Mouse (Mus musculus) forebrain, postnatal 0 days (tissue): ENCODE results near the gene Pde5a. TPM values are rescaled to one million over a fixed set of nuclear protein-coding genes. Genes with fewer than 3 reads are reported as not detected.

Experiments
- ATAC-seq: fragments of 200-750 bp; cut with Nextera tagmentation; 2 replicates; pipeline ENCODE4 v1.8.0; 2017; ENCODE audit warnings: mild to moderate bottlenecking, moderate library complexity
- DNase-seq: peaks from one replicate; pipeline ENCODE4 v3.0.0-alpha.2; 2015
- H3K27ac ChIP-seq: fragments of 300-500 bp; sonication (generic); 2 replicates; pipeline ENCODE4 v1.5.1; 2014; ENCODE audit warnings: low read depth, mild to moderate bottlenecking, antibody characterized with exemption, low read length, moderate library complexity, mixed read lengths
- H3K27me3 ChIP-seq: fragments of 300-500 bp; sonication (generic); 2 replicates; pipeline ENCODE4 v1.6.1; 2014; ENCODE audit warnings: mild to moderate bottlenecking, low read length, mixed read lengths; ENCODE audit not compliant: insufficient read depth
- H3K36me3 ChIP-seq: fragments of 300-500 bp; sonication (generic); 2 replicates; pipeline ENCODE4 v1.6.1; 2014; ENCODE audit warnings: mild to moderate bottlenecking, moderate library complexity; ENCODE audit not compliant: insufficient read depth
- H3K4me1 ChIP-seq: fragments of 300-500 bp; sonication (generic); 2 replicates; pipeline ENCODE4 v1.6.1; 2014; ENCODE audit warnings: antibody characterized with exemption; ENCODE audit not compliant: insufficient read depth
- H3K4me2 ChIP-seq: fragments of 300-500 bp; sonication (generic); 2 replicates; pipeline ENCODE4 v1.6.1; 2014; ENCODE audit warnings: low read depth, mild to moderate bottlenecking, moderate library complexity
- H3K4me3 ChIP-seq: fragments of 300-500 bp; sonication (generic); 2 replicates; pipeline ENCODE4 v1.5.1; 2014; ENCODE audit warnings: low read depth, low read length, mixed read lengths
- H3K9ac ChIP-seq: fragments of 300-500 bp; sonication (generic); 2 replicates; pipeline ENCODE4 v1.6.1; 2014; ENCODE audit warnings: mild to moderate bottlenecking
- H3K9me3 ChIP-seq: fragments of 300-500 bp; sonication (generic); 2 replicates; pipeline ENCODE4 v1.6.1; 2016; ENCODE audit warnings: low read length
- CTCF ChIP-seq: sonication (generic); IDR thresholded peaks from 2 replicates; pipeline ENCODE4 v1.5.1; 2016; ENCODE audit warnings: antibody characterized with exemption, control low read depth, low read depth
- WGBS: fragments of 180-500 bp; shearing (Covaris S2); extraction: QIAGEN DNeasy Blood & Tissue Kit; methylation state at CpG from one replicate; pipeline ENCODE4 v1.1.7; 2014; 5-methylcytosine and 5-hydroxymethylcytosine counted together
- polyA plus RNA-seq: library from polyadenylated mRNA; unstranded; fragments of >200 nt; fragmentation: Nextera tagmentation; extraction: Ambion mirVana; gene quantifications from 2 replicates; pipeline ENCODE4 v1.2.1, GENCODE M21; 2015
- total RNA-seq: library from RNA; depleted of rRNA; stranded (reverse); fragments of >200 nt; gene quantifications from 2 replicates; pipeline ENCODE4 v1.2.3, GENCODE M21; 2014

Gene Pde5a
- total and polyA plus RNA-seq, 2 experiments from 2014 or later = 1.4 to 8.7 TPM

DNA sequence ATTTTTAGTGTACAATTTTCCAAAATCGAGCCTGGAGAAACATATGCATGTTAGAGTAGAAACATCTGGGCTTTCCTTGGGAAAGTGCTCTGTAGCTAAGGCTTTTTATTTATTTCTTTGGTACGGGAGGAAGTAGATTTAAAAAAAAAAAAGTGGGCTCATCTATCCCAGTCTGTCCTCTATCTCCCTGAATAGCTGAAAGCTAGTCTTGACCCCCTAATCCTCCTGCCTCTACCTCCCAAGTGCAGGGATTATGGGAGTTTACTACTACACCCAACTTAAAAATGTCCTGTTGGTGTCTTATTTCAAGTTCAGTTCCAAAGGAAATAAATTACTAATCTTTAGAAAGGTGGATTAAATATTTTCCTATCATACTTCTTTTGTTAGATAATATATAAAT is 108.9 kb downstream of the Pde5a start:
- 65% methylated on average over 2 of the region's 2 CpGs for WGBS
- no peaks in the 10 kb centered on the region for H3K36me3 ChIP-seq
- no peak for TF ChIP-seq CTCF
- H3K4me2 ChIP-seq = no peak overlapping the region
- no peak overlapping the region for H3K27ac ChIP-seq
- ATAC-seq = no peak
- H3K4me1 ChIP-seq = no peaks in the 10 kb centered on the region
- no peaks in the 10 kb centered on the region for H3K9me3 ChIP-seq
- H3K9ac ChIP-seq = no peak overlapping the region
- no peak overlapping the region for H3K4me3 ChIP-seq
- DNase-seq = no peak
- no peaks in the 10 kb centered on the region for H3K27me3 ChIP-seq

DNA sequence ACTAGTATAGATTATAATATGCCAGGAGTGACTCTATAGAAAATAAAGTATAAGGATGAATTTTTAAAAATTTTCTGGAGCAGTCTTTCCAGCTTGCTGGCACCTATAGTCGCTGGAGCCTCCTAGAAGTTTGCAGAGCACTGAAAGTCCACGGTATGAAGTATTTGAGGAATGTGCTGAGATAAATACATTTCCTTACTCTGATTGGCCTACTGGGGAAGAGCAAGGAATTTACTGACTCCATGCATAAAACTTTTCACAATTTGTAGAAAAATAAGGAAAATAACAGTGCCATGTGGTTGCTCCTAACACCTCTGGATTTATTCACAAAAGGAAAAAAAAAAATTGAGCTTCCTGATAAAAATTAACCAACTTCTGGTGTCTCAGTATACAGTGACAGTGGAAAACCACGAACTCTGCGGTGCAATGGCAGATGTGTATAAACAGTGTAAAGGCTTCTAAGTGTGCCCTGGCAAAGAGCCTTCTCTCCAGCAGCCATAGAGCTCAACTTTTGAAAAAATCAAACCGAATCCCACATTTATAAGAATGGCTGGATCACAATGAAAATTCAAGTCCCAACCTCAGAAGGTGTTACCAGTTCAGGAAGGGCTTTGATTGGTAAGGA is 119.8 kb downstream of the Pde5a start:
- H3K4me2 ChIP-seq = no peak overlapping the region
- peaks cover 6% of the 10 kb centered on the region; the same call in 1 of the 2 replicates for H3K36me3 ChIP-seq
- no peaks in the 10 kb centered on the region for H3K4me1 ChIP-seq
- TF ChIP-seq CTCF = no peak
- no peak overlapping the region for H3K27ac ChIP-seq
- H3K9me3 ChIP-seq = peaks cover 8% of the 10 kb centered on the region; the same call in 1 of the 2 replicates
- no peak overlapping the region for H3K4me3 ChIP-seq
- no peak overlapping the region for H3K9ac ChIP-seq
- no peaks in the 10 kb centered on the region for H3K27me3 ChIP-seq
- DNase-seq (no peak), ATAC-seq (no peak)
- WGBS = 86% methylated on average over 5 of the region's 5 CpGs

DNA sequence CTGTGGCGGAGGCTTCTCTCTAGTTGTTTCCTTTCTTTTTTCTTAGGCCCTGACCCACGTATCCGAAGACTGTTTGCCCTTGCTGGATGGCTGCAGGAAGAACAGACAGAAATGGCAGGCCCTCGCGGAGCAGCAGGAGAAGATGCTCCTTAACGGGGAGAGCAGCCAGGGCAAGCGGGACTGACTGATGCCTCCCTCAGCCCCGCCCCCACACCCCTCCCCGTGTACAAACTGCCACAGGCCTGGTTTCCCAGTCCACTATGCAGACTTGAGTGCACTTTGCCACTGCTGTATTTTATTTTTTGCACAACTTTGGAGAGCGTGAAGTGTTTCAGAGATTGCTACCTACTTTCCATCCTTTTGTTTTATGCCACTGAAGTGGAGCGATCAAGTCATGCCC is 126.4 kb downstream of the Pde5a start:
- Histone ChIP-seq H3K4me1 (no peaks in the 10 kb centered on the region), H3K4me3 (no peak overlapping the region), H3K27me3 (no peaks in the 10 kb centered on the region), H3K27ac (no peak overlapping the region), H3K9ac (no peak overlapping the region), H3K4me2 (no peak overlapping the region), H3K36me3 (no peaks in the 10 kb centered on the region), H3K9me3 (no peaks in the 10 kb centered on the region)
- DNase-seq (no peak), ATAC-seq (no peak)
- TF ChIP-seq CTCF = no peak
- 51% methylated on average over 11 of the region's 11 CpGs for WGBS

DNA sequence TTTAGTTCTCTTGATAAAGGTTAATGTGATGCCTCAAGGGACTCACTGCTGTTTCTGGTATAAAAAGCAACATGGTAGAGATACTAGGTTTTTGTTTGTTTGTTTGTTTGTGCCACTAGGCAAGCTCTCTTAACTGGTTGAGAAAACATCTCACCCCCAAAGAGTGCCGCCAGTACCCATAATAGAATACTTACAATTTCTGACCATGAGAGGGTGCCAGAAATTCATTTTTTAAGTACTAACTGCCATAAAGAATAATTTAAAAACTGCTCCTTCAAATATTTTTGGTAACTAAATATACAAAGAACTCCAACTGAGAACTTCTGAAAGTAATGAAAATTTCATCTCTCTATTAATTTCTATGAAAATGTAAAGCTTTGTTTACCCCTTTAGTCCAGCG is 131.1 kb downstream of the Pde5a start:
- no peak overlapping the region for H3K4me3 ChIP-seq
- no peaks in the 10 kb centered on the region for H3K9me3 ChIP-seq
- ATAC-seq (no peak), DNase-seq (peak; percentile 9)
- H3K27me3 ChIP-seq = no peaks in the 10 kb centered on the region
- no peaks in the 10 kb centered on the region for H3K4me1 ChIP-seq
- no peak overlapping the region for H3K4me2 ChIP-seq
- WGBS = 78% methylated on average over 2 of the region's 2 CpGs
- H3K9ac ChIP-seq = no peak overlapping the region
- no peaks in the 10 kb centered on the region for H3K36me3 ChIP-seq
- no peak overlapping the region for H3K27ac ChIP-seq
- TF ChIP-seq CTCF = no peak

DNA sequence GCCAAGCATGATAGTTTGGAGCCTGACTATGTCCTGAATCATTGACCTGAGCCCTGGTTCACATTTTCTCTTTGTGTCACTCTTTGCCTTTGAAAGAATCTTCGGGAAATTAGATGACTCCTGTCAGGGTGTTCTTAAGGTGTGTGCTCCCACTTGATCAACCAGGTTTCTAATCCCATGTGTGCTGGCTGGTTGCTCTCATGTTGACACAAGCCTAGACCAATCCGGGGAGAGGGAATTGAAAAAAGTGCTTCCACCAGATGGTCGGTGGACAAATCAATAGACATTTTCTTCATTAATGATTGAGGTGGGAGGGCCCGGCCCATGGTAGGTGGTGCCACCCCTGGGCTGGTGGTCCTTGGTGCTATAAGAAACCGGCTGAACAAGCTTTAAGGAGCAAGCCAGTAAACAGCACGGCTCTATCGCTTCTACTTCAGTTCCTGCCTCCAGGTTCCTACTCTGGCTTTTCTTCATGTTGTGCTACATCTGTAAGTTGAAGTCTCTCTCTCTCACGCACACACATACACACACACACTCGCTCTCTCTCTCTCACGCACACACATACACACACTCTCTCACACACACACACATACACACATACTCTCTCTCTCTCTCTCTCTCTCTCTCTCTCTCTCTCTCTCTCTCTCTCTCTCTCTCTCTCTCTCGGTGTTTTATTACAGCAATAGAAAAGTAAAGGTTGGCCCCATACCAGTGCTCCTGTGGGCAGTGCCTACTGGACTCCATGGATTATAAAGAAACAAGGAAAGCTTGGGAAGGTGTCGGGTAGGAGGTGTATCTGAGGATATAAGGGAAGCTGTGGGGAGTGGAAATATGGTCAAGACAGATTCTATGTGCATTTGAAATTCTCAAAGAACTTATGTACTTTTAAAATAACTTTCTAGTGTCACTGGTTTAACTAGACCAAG is 132.1 kb downstream of the Pde5a start:
- Histone ChIP-seq H3K9ac (no peak overlapping the region), H3K4me1 (no peaks in the 10 kb centered on the region), H3K36me3 (no peaks in the 10 kb centered on the region), H3K27me3 (no peaks in the 10 kb centered on the region), H3K9me3 (no peaks in the 10 kb centered on the region), H3K27ac (no peak overlapping the region), H3K4me3 (no peak overlapping the region), H3K4me2 (no peak overlapping the region)
- 88% methylated on average over 12 of the region's 12 CpGs for WGBS
- ATAC-seq = no peak
- DNase-seq = no peak
- no peak for TF ChIP-seq CTCF

DNA sequence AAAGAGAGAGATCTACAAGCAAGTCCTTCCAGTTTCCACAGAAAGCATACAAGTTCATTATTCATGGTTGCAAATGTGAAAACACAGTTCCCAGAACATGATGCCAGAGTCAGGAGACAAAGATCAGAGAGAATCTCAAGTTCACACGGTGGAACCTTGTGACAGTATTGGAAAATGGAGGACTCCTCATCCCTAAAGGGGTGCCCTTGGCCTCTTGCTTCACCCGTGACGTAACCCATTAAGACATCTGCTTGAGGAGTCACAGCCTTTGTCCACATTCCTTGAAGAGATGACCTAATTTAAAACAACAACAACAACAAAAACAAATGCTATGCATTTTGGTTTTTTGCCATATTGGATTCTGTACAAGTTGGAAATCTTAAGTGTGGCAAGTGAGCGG is 136.3 kb downstream of the Pde5a start:
- H3K27me3 ChIP-seq = no peaks in the 10 kb centered on the region
- H3K4me3 ChIP-seq = no peak overlapping the region
- no peak overlapping the region for H3K4me2 ChIP-seq
- H3K9me3 ChIP-seq = no peaks in the 10 kb centered on the region
- H3K9ac ChIP-seq = no peak overlapping the region
- DNase-seq (no peak), ATAC-seq (no peak)
- no peak overlapping the region for H3K27ac ChIP-seq
- WGBS = 76% methylated on average over 4 of the region's 4 CpGs
- no peaks in the 10 kb centered on the region for H3K36me3 ChIP-seq
- H3K4me1 ChIP-seq = no peaks in the 10 kb centered on the region
- TF ChIP-seq CTCF = no peak

DNA sequence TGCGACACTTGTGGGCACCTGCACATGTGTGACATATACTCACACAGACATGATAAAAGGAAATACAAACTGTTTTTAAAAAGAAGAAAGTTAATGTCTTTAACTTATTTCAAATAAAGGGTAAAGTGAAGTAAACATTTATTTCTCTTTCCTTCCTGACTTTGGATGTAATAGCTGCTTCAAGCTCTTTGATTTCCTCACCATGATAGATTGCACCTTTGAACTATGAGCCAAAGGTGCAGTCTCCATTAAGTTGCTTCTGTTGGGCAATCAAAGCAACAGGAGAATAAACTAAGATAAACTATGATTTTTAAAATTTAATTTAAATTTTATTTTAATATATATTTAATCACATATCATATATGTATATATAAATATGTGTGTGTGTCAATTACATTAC is 139.5 kb downstream of the Pde5a start:
- no peak overlapping the region for H3K9ac ChIP-seq

More for the DNA sequence above, 139.5 kb downstream of the Pde5a start:
- no peak overlapping the region for H3K27ac ChIP-seq
- no peaks in the 10 kb centered on the region for H3K27me3 ChIP-seq
- no peak for TF ChIP-seq CTCF
- no peaks in the 10 kb centered on the region for H3K9me3 ChIP-seq
- H3K4me1 ChIP-seq = no peaks in the 10 kb centered on the region
- H3K36me3 ChIP-seq = no peaks in the 10 kb centered on the region
- ATAC-seq (no peak), DNase-seq (no peak)
- no peak overlapping the region for H3K4me3 ChIP-seq
- WGBS = 97% methylated on average over 1 of the region's 1 CpGs
- no peak overlapping the region for H3K4me2 ChIP-seq
